Mouse (Mus musculus): ENCODE measurements at regions not wholly inside any gene's neighbourhood (a gene's known extent, or its start where the extent isn't known, plus 50 kb on each side); places are given as distances from the start of the nearest gene placed in this dataset.

GRCm38 (mm10) chr8:126656554-126657260 is 62.9 kb upstream of the Irf2bp2 start:
- no peak overlapping the region for H3K27ac ChIP-seq (ENCODE audit: low read depth, low read length)
- WGBS (ENCODE audit: insufficient replicate concordance) = 56% methylated on average over 10 of the region's 10 CpGs
- H3K9ac ChIP-seq (ENCODE audit: low read depth, low read length) = no peak overlapping the region
- no peaks in the 10 kb centered on the region for H3K36me3 ChIP-seq (ENCODE audit: control insufficient read depth, insufficient read depth, low read length)
- H3K9me3 ChIP-seq (replicated peaks; ENCODE audit: control insufficient read depth, low read length) = no peaks in the 10 kb centered on the region
- H3K4me3 ChIP-seq (ENCODE audit: low read depth, low read length) = no peak overlapping the region
- no peak for ATAC-seq (replicated peaks; ENCODE audit: insufficient number of reproducible peaks, low FRiP score, low TSS enrichment)
- H3K4me2 ChIP-seq = no peak overlapping the region
- no peaks in the 10 kb centered on the region for H3K27me3 ChIP-seq (ENCODE audit: control insufficient read depth, insufficient read depth, low read length)
- peaks cover 19% of the 10 kb centered on the region for H3K4me1 ChIP-seq (ENCODE audit: control insufficient read depth, insufficient read depth, low read length)

- Histone ChIP-seq H3K27ac (ENCODE audit: low read depth, low read length) (no peak overlapping the region), H3K36me3 (ENCODE audit: control insufficient read depth, insufficient read depth, low read length) (no peaks in the 10 kb centered on the region), H3K4me1 (ENCODE audit: control insufficient read depth, insufficient read depth, low read length) (peaks cover 8% of the 10 kb centered on the region; the same call in 1 of the 2 replicates), H3K9me3 (replicated peaks; ENCODE audit: control insufficient read depth, low read length) (no peaks in the 10 kb centered on the region), H3K27me3 (ENCODE audit: control insufficient read depth, insufficient read depth, low read length) (no peaks in the 10 kb centered on the region), H3K4me3 (ENCODE audit: low read depth, low read length) (no peak overlapping the region), H3K4me2 (no peak overlapping the region), H3K9ac (ENCODE audit: low read depth, low read length) (no peak overlapping the region)
- ATAC-seq (replicated peaks; ENCODE audit: insufficient number of reproducible peaks, low FRiP score, low TSS enrichment) = no peak
- WGBS (ENCODE audit: insufficient replicate concordance) = 72% methylated on average over 2 of the region's 2 CpGs
These were observed 61.8 kb upstream of the Irf2bp2 start for GRCm38 (mm10) chr8:126655565-126655964.

GRCm38 (mm10) chr8:126654353-126654752 is 60.6 kb upstream of the Irf2bp2 start:
- no peak overlapping the region for H3K27ac ChIP-seq (ENCODE audit: low read depth, low read length)
- H3K9ac ChIP-seq (ENCODE audit: low read depth, low read length) = no peak overlapping the region
- no peaks in the 10 kb centered on the region for H3K36me3 ChIP-seq (ENCODE audit: control insufficient read depth, insufficient read depth, low read length)
- WGBS (ENCODE audit: insufficient replicate concordance) = 81% methylated on average over 7 of the region's 7 CpGs
- H3K4me3 ChIP-seq (ENCODE audit: low read depth, low read length) = no peak overlapping the region
- H3K4me1 ChIP-seq (ENCODE audit: control insufficient read depth, insufficient read depth, low read length) = peaks cover 1% of the 10 kb centered on the region; the same call in 1 of the 2 replicates
- no peak overlapping the region for H3K4me2 ChIP-seq
- H3K9me3 ChIP-seq (replicated peaks; ENCODE audit: control insufficient read depth, low read length) = no peaks in the 10 kb centered on the region
- ATAC-seq (replicated peaks; ENCODE audit: insufficient number of reproducible peaks, low FRiP score, low TSS enrichment) = no peak
- H3K27me3 ChIP-seq (ENCODE audit: control insufficient read depth, insufficient read depth, low read length) = no peaks in the 10 kb centered on the region

- Histone ChIP-seq H3K4me3 (ENCODE audit: low read depth, low read length) (no peak overlapping the region), H3K9ac (ENCODE audit: low read depth, low read length) (no peak overlapping the region), H3K36me3 (ENCODE audit: control insufficient read depth, insufficient read depth, low read length) (no peaks in the 10 kb centered on the region), H3K27ac (ENCODE audit: low read depth, low read length) (no peak overlapping the region), H3K27me3 (ENCODE audit: control insufficient read depth, insufficient read depth, low read length) (no peaks in the 10 kb centered on the region), H3K9me3 (replicated peaks; ENCODE audit: control insufficient read depth, low read length) (no peaks in the 10 kb centered on the region), H3K4me1 (ENCODE audit: control insufficient read depth, insufficient read depth, low read length) (no peaks in the 10 kb centered on the region), H3K4me2 (no peak overlapping the region)
- WGBS (ENCODE audit: insufficient replicate concordance) = 72% methylated on average over 5 of the region's 5 CpGs
- ATAC-seq (replicated peaks; ENCODE audit: insufficient number of reproducible peaks, low FRiP score, low TSS enrichment) = no peak
These were observed 58.4 kb upstream of the Irf2bp2 start for GRCm38 (mm10) chr8:126652151-126652550.

- Histone ChIP-seq H3K9me3 (replicated peaks; ENCODE audit: control insufficient read depth, low read length) (no peaks in the 10 kb centered on the region), H3K36me3 (ENCODE audit: control insufficient read depth, insufficient read depth, low read length) (no peaks in the 10 kb centered on the region), H3K27me3 (ENCODE audit: control insufficient read depth, insufficient read depth, low read length) (no peaks in the 10 kb centered on the region), H3K4me3 (ENCODE audit: low read depth, low read length) (no peak overlapping the region), H3K9ac (ENCODE audit: low read depth, low read length) (no peak overlapping the region), H3K4me1 (ENCODE audit: control insufficient read depth, insufficient read depth, low read length) (0 out of 2 replicates have a peak, but pooled peaks cover 3% of the 10 kb centered on the region), H3K4me2 (no peak overlapping the region), H3K27ac (ENCODE audit: low read depth, low read length) (no peak overlapping the region)
- no peak for ATAC-seq (replicated peaks; ENCODE audit: insufficient number of reproducible peaks, low FRiP score, low TSS enrichment)
- 75% methylated on average over 8 of the region's 8 CpGs for WGBS (ENCODE audit: insufficient replicate concordance)
These were observed 57.2 kb upstream of the Irf2bp2 start for GRCm38 (mm10) chr8:126650945-126651344.

- Histone ChIP-seq H3K27ac (ENCODE audit: low read depth, low read length) (no peak overlapping the region), H3K4me3 (ENCODE audit: low read depth, low read length) (no peak overlapping the region), H3K9ac (ENCODE audit: low read depth, low read length) (no peak overlapping the region), H3K4me2 (no peak overlapping the region), H3K4me1 (ENCODE audit: control insufficient read depth, insufficient read depth, low read length) (0 out of 2 replicates have a peak, but pooled peaks cover 3% of the 10 kb centered on the region), H3K9me3 (replicated peaks; ENCODE audit: control insufficient read depth, low read length) (no peaks in the 10 kb centered on the region), H3K27me3 (ENCODE audit: control insufficient read depth, insufficient read depth, low read length) (no peaks in the 10 kb centered on the region), H3K36me3 (ENCODE audit: control insufficient read depth, insufficient read depth, low read length) (no peaks in the 10 kb centered on the region)
- 82% methylated on average over 1 of the region's 1 CpGs for WGBS (ENCODE audit: insufficient replicate concordance)
- no peak for ATAC-seq (replicated peaks; ENCODE audit: insufficient number of reproducible peaks, low FRiP score, low TSS enrichment)
These were observed 55.5 kb upstream of the Irf2bp2 start for GRCm38 (mm10) chr8:126649305-126649704.

GRCm38 (mm10) chr8:126647350-126647749 is 53.6 kb upstream of the Irf2bp2 start:
- no peak for ATAC-seq (replicated peaks; ENCODE audit: insufficient number of reproducible peaks, low FRiP score, low TSS enrichment)
- no peak overlapping the region for H3K27ac ChIP-seq (ENCODE audit: low read depth, low read length)
- no peak overlapping the region for H3K9ac ChIP-seq (ENCODE audit: low read depth, low read length)
- H3K4me2 ChIP-seq = no peak overlapping the region
- H3K4me3 ChIP-seq (ENCODE audit: low read depth, low read length) = no peak overlapping the region
- 0 out of 2 replicates have a peak, but pooled peaks cover 3% of the 10 kb centered on the region for H3K4me1 ChIP-seq (ENCODE audit: control insufficient read depth, insufficient read depth, low read length)
- 48% methylated on average over 1 of the region's 1 CpGs for WGBS (ENCODE audit: insufficient replicate concordance)
- no peaks in the 10 kb centered on the region for H3K9me3 ChIP-seq (replicated peaks; ENCODE audit: control insufficient read depth, low read length)
- no peaks in the 10 kb centered on the region for H3K27me3 ChIP-seq (ENCODE audit: control insufficient read depth, insufficient read depth, low read length)
- no peaks in the 10 kb centered on the region for H3K36me3 ChIP-seq (ENCODE audit: control insufficient read depth, insufficient read depth, low read length)

- WGBS (ENCODE audit: insufficient replicate concordance) = 56% methylated on average over 8 of the region's 8 CpGs
- Histone ChIP-seq H3K27ac (ENCODE audit: low read depth, low read length) (no peak overlapping the region), H3K9me3 (replicated peaks; ENCODE audit: control insufficient read depth, low read length) (no peaks in the 10 kb centered on the region), H3K36me3 (ENCODE audit: control insufficient read depth, insufficient read depth, low read length) (no peaks in the 10 kb centered on the region), H3K9ac (ENCODE audit: low read depth, low read length) (no peak overlapping the region), H3K4me2 (no peak overlapping the region), H3K27me3 (ENCODE audit: control insufficient read depth, insufficient read depth, low read length) (no peaks in the 10 kb centered on the region), H3K4me3 (ENCODE audit: low read depth, low read length) (no peak overlapping the region), H3K4me1 (ENCODE audit: control insufficient read depth, insufficient read depth, low read length) (0 out of 2 replicates have a peak, but pooled peaks cover 3% of the 10 kb centered on the region)
- no peak for ATAC-seq (replicated peaks; ENCODE audit: insufficient number of reproducible peaks, low FRiP score, low TSS enrichment)
These were observed 53.0 kb upstream of the Irf2bp2 start for GRCm38 (mm10) chr8:126646604-126647311.
